Mouse (Mus musculus) brain, embryonic 18.5 days (tissue): ENCODE results near the gene Ckap5.

Source experiments
- DNase-seq: peaks from one replicate; pipeline ENCODE4 v3.0.0-alpha.2; 2012; ENCODE audit warnings: low read depth, low spot score

Ckap5 gene

DNA sequence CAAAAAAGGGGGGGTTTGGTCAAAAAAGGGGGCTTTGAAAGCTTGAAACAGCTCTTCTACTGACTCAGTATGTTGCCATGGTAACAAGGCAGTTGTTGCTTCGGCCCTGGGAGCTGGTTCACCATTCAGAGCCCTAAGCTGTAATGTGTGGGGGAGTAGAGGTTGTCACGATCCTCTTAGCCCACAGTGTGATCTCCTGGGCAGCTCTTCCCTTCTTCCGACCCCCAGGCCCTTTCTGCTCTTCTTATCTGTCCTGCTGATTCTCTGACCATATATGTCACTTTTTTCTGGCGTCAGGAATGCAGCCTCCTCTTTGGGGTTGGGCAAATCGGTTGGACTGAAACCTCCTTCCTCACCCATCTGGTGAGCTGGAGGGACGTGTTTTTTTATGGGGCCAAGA, 126.3 kb downstream of the Ckap5 start:
- DNase-seq = no peak

DNA sequence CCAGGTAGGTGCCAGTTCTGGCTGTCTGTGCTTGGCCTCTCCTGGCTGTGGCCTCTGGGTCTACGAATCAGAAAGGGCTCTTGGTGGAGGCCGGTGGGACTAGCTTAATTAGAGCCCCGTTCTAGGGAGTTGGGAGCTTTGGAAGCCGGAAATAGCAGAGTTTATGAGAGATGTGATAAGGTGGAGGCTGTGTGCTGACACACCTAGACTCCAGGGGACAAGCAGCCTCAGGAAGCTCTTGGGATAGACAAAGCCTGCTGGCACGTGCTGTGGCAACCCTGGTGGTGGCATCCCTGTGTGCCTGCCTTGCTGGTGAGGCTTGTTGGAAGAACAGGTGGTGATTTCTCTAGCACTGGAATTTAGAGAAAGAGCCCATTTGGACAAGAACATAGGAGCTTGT, 128.8 kb downstream of the Ckap5 start:
- DNase-seq = no peak

DNA sequence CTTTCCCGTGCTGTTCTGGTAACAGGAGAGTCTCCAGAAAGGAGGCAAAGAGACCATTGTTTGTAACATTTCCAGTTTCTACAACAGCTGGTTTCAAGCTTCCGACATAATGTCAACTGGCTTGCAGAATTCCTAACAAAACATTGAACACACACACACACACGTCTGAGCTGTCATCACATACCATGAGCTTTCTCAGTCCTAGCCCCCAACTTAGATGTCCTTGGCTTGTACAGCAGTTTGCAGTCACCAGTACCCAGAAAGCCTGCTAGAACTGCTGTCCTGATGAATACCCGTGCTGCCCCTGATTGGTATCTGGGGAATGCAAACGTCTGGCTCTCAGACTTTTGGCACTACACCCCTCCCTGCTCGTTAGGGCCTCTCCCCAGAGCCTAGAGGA, 129.3 kb downstream of the Ckap5 start:
- no peak for DNase-seq

GRCm38 (mm10) chr2:91656774-91657173, 130.2 kb downstream of the Ckap5 start:
- DNase-seq = no peak

DNA sequence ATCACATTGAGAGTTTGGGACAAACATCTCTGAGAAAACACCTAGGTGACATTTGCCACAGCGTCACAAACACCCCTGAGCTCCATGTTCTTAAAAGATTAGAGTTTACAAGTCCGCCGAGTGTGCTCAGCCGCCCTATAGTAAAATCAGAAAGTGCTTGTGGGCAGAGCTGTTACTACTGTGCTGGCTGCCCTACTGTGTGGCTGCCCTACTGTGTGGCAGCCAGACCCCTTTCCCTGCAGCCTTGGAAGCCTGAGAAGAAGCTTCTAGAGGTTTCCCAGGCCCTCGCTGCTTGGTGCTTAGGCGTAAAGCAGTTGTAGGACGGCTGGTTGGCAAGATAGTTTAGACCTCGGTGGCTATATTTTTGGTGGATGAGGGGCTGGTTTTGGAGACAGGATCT, 133.1 kb downstream of the Ckap5 start:
- no peak for DNase-seq

DNA sequence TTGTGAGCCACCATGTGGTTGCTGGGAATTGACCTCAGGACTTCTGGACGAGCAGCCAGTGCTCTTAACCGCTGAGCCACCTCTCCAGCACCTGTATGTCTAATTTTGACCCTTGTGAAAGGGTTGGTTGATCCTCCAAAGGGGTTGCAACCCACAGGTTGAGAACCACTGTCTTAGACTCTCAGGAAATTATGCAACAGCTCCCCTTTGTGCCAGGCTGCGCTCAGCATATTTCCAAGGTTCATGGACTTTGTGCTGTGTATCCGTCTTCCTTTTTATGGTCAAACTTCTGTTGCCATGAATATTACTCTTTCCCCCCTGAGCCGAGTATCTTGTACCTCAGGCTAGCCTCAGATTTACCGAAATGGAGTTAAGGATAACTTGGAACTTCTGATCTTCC, 134.4 kb downstream of the Ckap5 start:
- no peak for DNase-seq

DNA sequence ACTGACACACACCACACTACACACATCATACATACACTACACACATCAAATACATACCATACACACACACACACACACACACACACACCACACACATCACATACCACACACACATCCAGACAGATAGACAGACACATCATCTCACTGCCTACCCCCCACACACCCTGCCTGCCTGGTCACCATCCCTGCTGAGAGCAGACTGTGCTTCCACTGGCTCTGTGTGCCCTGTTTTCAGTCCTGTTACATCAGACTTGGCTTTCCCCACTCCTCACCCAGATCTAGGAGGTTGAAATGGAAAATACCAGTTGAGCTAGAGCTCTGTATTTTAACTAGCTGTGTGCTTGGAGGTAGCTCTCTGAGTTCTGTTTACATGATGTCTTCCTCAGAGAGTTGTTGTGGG, 138.2 kb downstream of the Ckap5 start:
- DNase-seq = no peak

DNA sequence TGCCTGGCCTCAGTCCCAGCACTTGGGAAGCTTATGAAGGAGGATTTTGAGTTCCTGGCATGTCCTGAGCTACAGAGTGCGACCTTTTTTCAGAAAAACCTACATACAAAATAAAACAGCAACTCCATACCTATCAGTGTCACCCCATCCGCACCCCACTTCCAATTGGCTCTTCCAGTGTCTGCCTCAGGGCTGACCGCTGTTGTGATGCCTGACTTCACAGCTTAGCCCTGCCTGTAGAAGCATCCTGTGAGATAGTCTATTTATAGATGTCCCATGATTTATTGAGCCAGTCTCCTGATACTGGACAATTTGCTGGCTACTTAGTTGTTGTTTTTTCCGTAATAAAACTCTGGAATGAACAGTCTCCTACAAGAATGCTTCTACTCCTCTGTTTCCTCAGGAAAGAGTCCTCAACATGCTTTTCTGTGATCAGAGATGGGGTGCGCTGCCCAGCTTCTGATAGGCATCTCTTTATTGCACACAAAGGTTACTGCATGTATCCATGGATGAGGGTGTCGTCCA, 139.9 kb downstream of the Ckap5 start:
- DNase-seq = no peak

- DNase-seq = no peak
These were observed 141.2 kb downstream of the Ckap5 start for GRCm38 (mm10) chr2:91667747-91668146.

- no peak for DNase-seq
These were observed 142.8 kb downstream of the Ckap5 start for GRCm38 (mm10) chr2:91669326-91669725.

DNA sequence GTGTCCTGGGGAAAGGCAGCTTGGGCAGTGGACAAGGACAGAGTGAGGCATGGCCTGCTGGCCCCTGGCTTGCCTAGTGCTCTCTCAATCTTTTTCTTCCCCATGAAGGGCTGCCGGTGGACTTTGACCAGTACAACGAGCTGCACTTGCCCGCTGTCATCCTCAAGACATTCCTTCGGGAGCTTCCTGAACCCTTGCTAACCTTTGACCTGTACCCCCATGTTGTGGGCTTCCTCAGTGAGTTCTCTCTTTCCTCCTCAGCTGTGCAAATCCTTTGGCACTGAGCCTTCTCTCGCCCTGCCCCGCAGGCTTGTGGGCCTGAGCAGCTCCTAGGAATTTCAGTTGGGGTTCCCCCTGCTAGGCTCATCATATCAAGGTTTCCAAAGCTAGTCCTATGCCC, 143.5 kb downstream of the Ckap5 start:
- DNase-seq = no peak
